Mouse (Mus musculus): ENCODE results near the gene St6galnac6. TPM values are rescaled to one million over a fixed set of nuclear protein-coding genes. Genes with fewer than 3 reads are reported as not detected.

The St6galnac6 gene
- total RNA-seq, 2 experiments from 2014 or later = 3.9 TPM; not detected in 1

- no peak for ATAC-seq (replicated peaks; ENCODE audit: low FRiP score, poor library complexity, severe bottlenecking)
These were observed 9.4 kb downstream of the St6galnac6 start for GRCm38 (mm10) chr2:32608778-32609435.

- no peak for ATAC-seq (replicated peaks; ENCODE audit: low FRiP score, poor library complexity, severe bottlenecking)
These were observed 11.2 kb downstream of the St6galnac6 start for GRCm38 (mm10) chr2:32610610-32611229.

DNA sequence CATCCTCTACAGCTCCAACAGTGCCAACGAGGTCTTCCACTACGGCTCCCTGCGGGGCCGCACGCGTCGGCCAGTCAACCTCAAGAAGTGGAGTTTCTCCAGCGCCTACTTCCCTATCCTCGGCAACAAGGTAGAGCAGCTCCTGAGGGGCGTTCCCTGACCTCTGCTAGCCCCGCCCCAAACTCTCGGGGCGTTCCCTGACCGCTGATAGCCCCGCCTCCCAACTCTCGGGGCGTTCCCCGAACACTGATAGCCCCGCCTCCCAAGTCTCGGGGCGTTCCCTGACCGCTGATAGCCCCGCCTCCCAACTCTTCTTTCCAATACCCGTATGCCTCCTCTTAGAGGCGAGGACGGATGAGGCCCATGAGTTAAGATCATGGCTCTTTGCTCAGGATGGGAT is 12.8 kb downstream of the St6galnac6 start:
- no peak for ATAC-seq (replicated peaks; ENCODE audit: low FRiP score, poor library complexity, severe bottlenecking)

- ATAC-seq (replicated peaks; ENCODE audit: low FRiP score, poor library complexity, severe bottlenecking) = no peak
These were observed 17.6 kb downstream of the St6galnac6 start for GRCm38 (mm10) chr2:32617109-32617508.

GRCm38 (mm10) chr2:32617601-32618000 is 18.1 kb downstream of the St6galnac6 start:
- ATAC-seq (replicated peaks; ENCODE audit: low FRiP score, poor library complexity, severe bottlenecking) = no peak

DNA sequence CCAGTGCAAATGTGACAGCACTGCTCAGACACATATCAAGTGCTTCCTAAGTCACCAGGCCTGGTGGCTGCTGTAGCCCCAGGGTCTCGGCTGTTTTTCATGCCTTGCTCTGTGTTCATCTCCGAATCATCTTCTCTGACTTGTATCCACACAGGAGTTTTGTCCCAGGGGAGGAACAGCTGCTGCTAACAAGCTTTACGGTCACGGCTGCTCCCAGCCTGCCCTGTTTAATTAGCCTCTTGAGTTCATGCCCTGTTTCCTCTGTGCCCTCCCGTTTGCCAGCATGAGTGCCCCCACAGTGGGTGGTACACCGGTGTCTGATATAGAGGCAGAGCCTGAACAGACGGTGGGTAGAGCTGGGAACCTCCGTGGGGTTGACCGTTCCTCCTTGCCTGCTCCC is 18.5 kb downstream of the St6galnac6 start:
- ATAC-seq (replicated peaks; ENCODE audit: low FRiP score, poor library complexity, severe bottlenecking) = no peak

DNA sequence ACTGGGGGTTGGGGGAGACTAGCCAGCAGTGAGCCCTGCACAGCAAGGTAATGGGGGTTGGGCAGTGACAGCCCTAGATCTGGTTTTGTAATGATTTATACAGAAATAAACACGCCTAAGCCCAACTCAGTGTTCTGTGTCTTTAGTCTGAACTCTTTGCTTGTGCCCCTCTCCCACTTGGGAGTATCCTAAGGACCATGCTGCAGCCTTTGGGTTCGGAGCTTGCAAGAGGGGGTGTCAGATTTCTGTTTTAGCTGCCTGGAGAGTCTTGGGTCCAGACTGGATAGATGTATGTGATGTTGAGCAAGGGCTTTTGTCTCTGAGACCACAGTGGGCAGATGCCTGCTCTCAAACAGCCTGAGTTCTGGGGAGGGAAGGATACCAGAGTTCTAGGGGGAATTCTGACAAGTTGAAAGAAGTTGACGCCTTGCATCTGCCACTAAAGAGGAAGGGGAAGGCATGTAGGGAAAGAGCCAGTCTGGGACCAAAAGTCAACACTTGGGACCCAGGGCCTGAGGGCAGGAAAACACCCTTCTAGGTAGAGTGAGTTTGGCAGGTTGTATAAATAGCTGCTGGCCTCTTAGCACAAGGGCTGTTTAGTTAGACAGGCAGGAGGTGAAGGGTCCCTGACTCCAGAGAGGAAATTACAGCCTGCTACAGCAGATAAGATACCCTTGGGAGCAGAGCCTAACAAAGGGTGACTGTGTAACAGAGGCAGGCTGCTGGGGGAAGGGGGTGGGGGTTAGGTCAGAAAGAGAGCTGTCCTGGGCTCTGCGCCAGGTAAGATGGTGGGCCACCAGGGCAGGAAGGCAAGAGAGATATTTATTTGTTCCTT is 21.4 kb downstream of the St6galnac6 start:
- no peak for ATAC-seq (replicated peaks; ENCODE audit: low FRiP score, poor library complexity, severe bottlenecking)

- ATAC-seq (replicated peaks; ENCODE audit: low FRiP score, poor library complexity, severe bottlenecking) = no peak
These were observed 22.0 kb downstream of the St6galnac6 start, which contains the start of gene Ak1 for GRCm38 (mm10) chr2:32621517-32621859. TSS of gene Ak1 (plus strand) at chr2:32621758.

- ATAC-seq (replicated peaks; ENCODE audit: low FRiP score, poor library complexity, severe bottlenecking) = no peak
These were observed 24.7 kb downstream of the St6galnac6 start for GRCm38 (mm10) chr2:32624111-32624748.

DNA sequence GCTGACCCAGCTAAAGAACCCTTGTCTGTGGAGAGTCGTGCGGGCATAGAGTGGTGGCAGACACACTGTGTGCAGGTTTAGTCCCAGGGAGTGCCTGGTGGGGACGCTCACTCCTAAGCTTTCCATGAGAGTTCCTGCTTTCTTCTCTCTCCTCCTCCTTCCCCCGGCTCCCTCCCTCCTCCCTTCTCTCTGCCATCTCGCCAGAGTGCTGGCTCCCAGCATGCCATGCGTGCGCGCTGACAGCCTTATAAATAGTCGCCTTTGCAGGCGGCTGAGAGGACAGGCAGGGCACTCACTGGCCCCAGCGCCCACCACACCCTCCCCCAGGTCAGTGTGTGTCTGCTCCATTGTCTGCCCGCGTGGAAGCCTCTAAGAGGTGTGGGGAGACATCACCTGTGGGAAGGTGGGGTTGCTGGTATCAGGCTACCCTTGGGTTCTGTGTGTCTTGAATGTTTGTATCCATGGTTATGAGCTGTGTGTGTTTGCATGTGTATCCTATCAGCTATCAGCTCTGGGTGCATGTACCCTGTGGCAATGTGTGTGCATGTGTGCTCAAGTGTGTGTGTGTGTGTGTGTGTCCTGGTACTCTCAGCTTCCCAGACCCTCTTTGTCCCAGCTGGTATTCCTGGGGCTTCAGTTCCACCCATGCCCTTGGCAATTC is 25.8 kb downstream of the St6galnac6 start:
- ATAC-seq (replicated peaks; ENCODE audit: low FRiP score, poor library complexity, severe bottlenecking) = no peak

- no peak for ATAC-seq (replicated peaks; ENCODE audit: low FRiP score, poor library complexity, severe bottlenecking)
These were observed 26.6 kb downstream of the St6galnac6 start for GRCm38 (mm10) chr2:32625873-32626694.

DNA sequence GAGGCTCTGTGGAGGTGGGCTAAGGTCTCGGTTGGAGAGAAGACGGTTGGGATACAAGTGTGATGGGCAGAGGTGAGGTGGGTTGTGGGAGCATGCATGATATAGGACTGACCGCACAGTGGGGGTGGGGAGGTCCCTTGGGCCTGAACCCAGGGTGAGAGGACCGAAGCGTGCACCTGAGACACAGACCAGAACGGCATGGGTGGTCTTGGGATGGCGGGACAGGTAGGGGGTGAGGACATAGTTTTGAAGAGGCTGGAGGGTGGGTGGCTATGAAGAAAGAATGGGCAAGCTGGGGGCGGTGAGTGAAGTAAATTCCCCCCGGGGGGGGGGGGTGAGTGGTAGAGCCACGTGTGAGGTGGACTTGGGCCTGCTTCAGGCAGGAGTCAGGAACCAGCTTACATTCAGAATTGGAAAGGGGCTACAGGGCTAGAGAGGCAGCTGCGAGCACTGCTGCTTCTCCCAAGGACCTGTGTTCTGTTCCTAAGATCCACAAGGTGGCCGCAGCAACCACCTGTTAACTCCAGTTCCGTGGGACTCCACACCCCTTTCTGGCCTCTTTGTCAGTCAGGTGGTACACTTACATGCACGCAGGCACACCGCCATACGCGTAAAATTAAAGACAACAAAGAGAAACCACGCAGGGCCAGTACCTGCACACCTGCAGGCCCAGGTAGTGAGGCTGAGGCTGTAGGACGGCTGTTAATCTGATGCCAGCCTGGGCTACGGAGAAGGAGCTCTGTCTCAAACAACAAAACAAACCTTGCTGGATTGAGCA is 27.9 kb downstream of the St6galnac6 start:
- ATAC-seq (replicated peaks; ENCODE audit: low FRiP score, poor library complexity, severe bottlenecking) = no peak

- ATAC-seq (replicated peaks; ENCODE audit: low FRiP score, poor library complexity, severe bottlenecking) = no peak
These were observed 28.6 kb downstream of the St6galnac6 start for GRCm38 (mm10) chr2:32628044-32628550.

DNA sequence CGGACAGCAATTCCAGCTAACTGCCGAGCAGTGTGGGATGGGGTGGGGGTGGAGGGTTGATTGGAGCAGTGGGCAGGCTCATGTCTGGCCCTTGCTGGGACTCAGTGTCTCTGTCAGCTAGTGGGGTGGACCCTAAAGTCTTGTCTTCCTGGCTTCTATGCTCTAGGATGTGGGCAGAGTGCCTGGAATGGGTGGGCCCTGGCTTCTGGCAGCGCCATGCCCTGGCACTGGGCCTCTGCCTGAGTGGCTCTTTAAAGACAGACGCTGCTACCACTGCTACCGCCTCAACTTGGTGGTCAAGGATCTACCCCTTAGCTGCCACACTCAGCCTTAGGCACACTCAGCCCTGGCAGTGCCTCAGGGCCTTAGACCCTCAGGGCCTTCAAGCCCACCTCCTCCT is 29.2 kb downstream of the St6galnac6 start:
- ATAC-seq (replicated peaks; ENCODE audit: low FRiP score, poor library complexity, severe bottlenecking) = no peak

DNA sequence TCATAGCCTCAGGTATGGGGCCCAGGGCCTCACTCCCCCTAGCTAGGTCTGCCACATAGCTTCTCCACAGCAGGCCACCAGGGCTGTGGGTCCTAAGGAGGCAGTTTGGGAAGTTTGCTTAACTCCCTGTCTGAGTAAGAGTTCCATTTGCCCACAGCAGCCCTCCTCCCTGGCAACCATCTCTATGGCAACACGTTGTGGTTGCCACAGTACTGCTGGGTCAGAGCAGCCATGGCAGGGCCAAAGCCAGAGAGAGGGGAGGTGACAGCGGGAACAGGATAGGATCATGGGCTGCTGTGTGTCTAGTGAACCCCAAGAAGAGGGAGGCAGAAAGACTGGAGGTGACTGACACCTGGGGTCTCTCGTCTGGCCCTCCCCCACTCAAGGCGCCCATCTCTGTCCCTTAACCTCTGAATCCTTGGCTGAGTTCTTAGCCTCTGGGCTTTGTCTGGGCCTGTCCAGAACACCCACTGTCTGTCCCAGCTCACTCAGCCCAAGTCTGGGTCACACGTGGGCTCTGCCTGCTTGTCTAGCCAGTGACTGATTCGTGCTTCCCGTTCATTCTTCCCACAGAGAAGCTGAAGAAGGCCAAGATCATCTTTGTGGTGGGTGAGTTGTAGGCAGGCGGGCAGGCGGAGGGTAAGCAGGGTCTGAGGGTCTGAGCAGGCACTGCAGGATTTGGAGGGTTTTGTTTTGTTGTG is 29.9 kb downstream of the St6galnac6 start:
- no peak for ATAC-seq (replicated peaks; ENCODE audit: low FRiP score, poor library complexity, severe bottlenecking)

DNA sequence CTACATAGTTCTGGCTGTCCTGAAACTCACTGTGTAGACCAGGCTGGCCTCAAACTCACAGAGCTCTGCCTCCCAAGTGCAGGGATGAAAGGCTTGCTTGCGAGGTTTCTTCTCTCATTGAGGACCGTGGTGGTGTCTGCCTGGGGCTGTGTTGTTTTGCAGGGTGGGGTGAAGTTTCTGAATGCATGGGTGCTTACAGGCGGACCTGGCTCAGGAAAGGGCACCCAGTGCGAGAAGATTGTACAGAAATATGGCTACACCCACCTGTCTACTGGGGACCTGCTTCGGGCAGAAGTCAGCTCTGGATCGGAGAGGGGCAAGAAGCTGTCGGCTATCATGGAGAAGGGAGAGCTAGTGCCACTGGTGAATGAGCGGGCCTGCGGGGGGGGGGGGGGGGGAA is 30.5 kb downstream of the St6galnac6 start:
- ATAC-seq (replicated peaks; ENCODE audit: low FRiP score, poor library complexity, severe bottlenecking) = no peak

DNA sequence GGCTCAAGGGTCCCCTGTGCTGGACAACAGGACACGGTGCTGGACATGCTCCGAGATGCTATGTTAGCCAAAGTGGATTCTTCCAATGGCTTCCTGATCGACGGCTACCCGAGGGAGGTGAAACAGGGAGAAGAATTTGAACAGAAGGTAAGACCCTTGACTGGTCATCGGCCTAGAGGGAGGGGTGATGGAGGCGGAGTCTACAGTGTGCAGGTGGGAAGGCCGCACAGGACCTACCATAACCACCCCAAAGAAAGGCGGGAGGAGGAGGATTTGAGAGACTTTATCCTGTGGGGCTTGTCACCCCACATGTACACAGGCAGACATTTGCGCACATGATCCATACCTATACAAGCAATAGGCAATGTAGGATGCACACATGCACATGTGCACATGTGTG is 31.5 kb downstream of the St6galnac6 start:
- ATAC-seq (replicated peaks; ENCODE audit: low FRiP score, poor library complexity, severe bottlenecking) = no peak
